Mouse (Mus musculus): ENCODE measurements around the gene Glis1. TPM values are rescaled to one million over a fixed set of nuclear protein-coding genes. Genes with fewer than 3 reads are reported as not detected.

Glis1 gene
- polyA plus RNA-seq, 1 experiment from 2014 or later: 0.20 TPM

- H3K4me2 ChIP-seq (replicated peaks; ENCODE audit: low read depth, low read length): no peak overlapping the region
- H3K4me1 ChIP-seq (ENCODE audit: control insufficient read depth, insufficient read depth, low read length): no peaks in the 10 kb centered on the region; the same call in 1 of the 2 replicates
- WGBS: 58% methylated on average over 3 of the region's 3 CpGs
- H3K9ac ChIP-seq (replicated peaks; ENCODE audit: low read depth, low read length): no peak overlapping the region
- H3K27me3 ChIP-seq (ENCODE audit: control insufficient read depth, insufficient read depth, low read length): no peaks in the 10 kb centered on the region
- no peaks in the 10 kb centered on the region for H3K9me3 ChIP-seq (ENCODE audit: control insufficient read depth, low read depth, low read length)
- ATAC-seq (ENCODE audit: insufficient number of reproducible peaks, insufficient read depth, low FRiP score, low read depth): 0 out of 2 replicates have a peak, but pooled peaks have one; percentile 26
- H3K4me3 ChIP-seq (ENCODE audit: low read depth, low read length): no peak overlapping the region
- no peak overlapping the region for H3K27ac ChIP-seq (ENCODE audit: low read length)
- H3K36me3 ChIP-seq (ENCODE audit: control insufficient read depth, insufficient read depth, low read length): no peaks in the 10 kb centered on the region
Measured at GRCm38 (mm10) chr4:107637670-107638069, 203.3 kb downstream of the Glis1 start.

- Histone ChIP-seq H3K4me3 (ENCODE audit: low read depth, low read length) (no peak overlapping the region), H3K9ac (replicated peaks; ENCODE audit: low read depth, low read length) (no peak overlapping the region), H3K4me2 (replicated peaks; ENCODE audit: low read depth, low read length) (no peak overlapping the region), H3K27me3 (ENCODE audit: control insufficient read depth, insufficient read depth, low read length) (no peaks in the 10 kb centered on the region), H3K36me3 (ENCODE audit: control insufficient read depth, insufficient read depth, low read length) (no peaks in the 10 kb centered on the region), H3K9me3 (ENCODE audit: control insufficient read depth, low read depth, low read length) (no peaks in the 10 kb centered on the region), H3K27ac (ENCODE audit: low read length) (no peak overlapping the region), H3K4me1 (ENCODE audit: control insufficient read depth, insufficient read depth, low read length) (no peaks in the 10 kb centered on the region; the same call in 1 of the 2 replicates)
- whole genome bisulfite sequencing: 81% methylated on average over 10 of the region's 10 CpGs
- ATAC-seq (ENCODE audit: insufficient number of reproducible peaks, insufficient read depth, low FRiP score, low read depth): no peak
Measured at GRCm38 (mm10) chr4:107638303-107638702, 203.9 kb downstream of the Glis1 start.

DNA sequence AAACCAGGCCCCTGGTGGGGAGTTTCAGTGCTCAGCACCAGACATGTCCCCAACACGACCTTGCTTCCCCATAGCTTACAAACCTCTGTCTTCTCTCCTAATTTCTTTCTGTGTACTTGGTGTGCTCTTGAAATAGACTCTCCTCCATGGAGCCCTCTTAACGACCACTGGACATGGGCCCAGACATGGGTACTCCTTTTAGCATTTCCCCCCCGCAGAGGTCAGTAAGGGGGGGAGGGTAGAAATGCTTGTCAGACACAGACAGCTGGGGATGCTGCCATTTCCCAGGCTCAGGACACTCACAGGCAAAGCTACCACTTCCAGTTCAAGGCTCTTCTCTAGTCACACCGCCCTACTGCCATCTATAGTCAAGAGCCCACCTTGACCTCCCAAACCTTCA is 207.2 kb downstream of the Glis1 start:
- Histone ChIP-seq H3K36me3 (ENCODE audit: control insufficient read depth, insufficient read depth, low read length) (no peaks in the 10 kb centered on the region), H3K27ac (ENCODE audit: low read length) (no peak overlapping the region), H3K9ac (replicated peaks; ENCODE audit: low read depth, low read length) (no peak overlapping the region), H3K4me3 (ENCODE audit: low read depth, low read length) (no peak overlapping the region), H3K4me1 (ENCODE audit: control insufficient read depth, insufficient read depth, low read length) (no peaks in the 10 kb centered on the region; the same call in 1 of the 2 replicates), H3K27me3 (ENCODE audit: control insufficient read depth, insufficient read depth, low read length) (no peaks in the 10 kb centered on the region), H3K9me3 (ENCODE audit: control insufficient read depth, low read depth, low read length) (no peaks in the 10 kb centered on the region), H3K4me2 (replicated peaks; ENCODE audit: low read depth, low read length) (no peak overlapping the region)
- ATAC-seq (ENCODE audit: insufficient number of reproducible peaks, insufficient read depth, low FRiP score, low read depth): no peak
- WGBS: 68% methylated on average over 4 of the region's 4 CpGs

- H3K27me3 ChIP-seq (ENCODE audit: control insufficient read depth, insufficient read depth, low read length): no peaks in the 10 kb centered on the region
- no peak overlapping the region for H3K4me2 ChIP-seq (replicated peaks; ENCODE audit: low read depth, low read length)
- H3K9me3 ChIP-seq (ENCODE audit: control insufficient read depth, low read depth, low read length): no peaks in the 10 kb centered on the region
- no peak for ATAC-seq (ENCODE audit: insufficient number of reproducible peaks, insufficient read depth, low FRiP score, low read depth)
- 0 out of 2 replicates have a peak, but pooled peaks cover 3% of the 10 kb centered on the region for H3K4me1 ChIP-seq (ENCODE audit: control insufficient read depth, insufficient read depth, low read length)
- WGBS: 74% methylated on average over 5 of the region's 5 CpGs
- H3K36me3 ChIP-seq (ENCODE audit: control insufficient read depth, insufficient read depth, low read length): no peaks in the 10 kb centered on the region
- no peak overlapping the region for H3K4me3 ChIP-seq (ENCODE audit: low read depth, low read length)
- no peak overlapping the region for H3K9ac ChIP-seq (replicated peaks; ENCODE audit: low read depth, low read length)
- H3K27ac ChIP-seq (ENCODE audit: low read length): no peak overlapping the region
Measured at GRCm38 (mm10) chr4:107648959-107649485, 214.6 kb downstream of the Glis1 start.

GRCm38 (mm10) chr4:107651021-107651496 is 216.7 kb downstream of the Glis1 start:
- Histone ChIP-seq H3K36me3 (ENCODE audit: control insufficient read depth, insufficient read depth, low read length) (no peaks in the 10 kb centered on the region), H3K4me1 (ENCODE audit: control insufficient read depth, insufficient read depth, low read length) (0 out of 2 replicates have a peak, but pooled peaks cover 3% of the 10 kb centered on the region), H3K4me2 (replicated peaks; ENCODE audit: low read depth, low read length) (no peak overlapping the region), H3K4me3 (ENCODE audit: low read depth, low read length) (no peak overlapping the region), H3K27ac (ENCODE audit: low read length) (no peak overlapping the region), H3K9ac (replicated peaks; ENCODE audit: low read depth, low read length) (no peak overlapping the region), H3K27me3 (ENCODE audit: control insufficient read depth, insufficient read depth, low read length) (no peaks in the 10 kb centered on the region), H3K9me3 (ENCODE audit: control insufficient read depth, low read depth, low read length) (no peaks in the 10 kb centered on the region)
- 24% methylated on average over 12 of the region's 12 CpGs for WGBS
- 0 out of 2 replicates have a peak, but pooled peaks have one; percentile 35 for ATAC-seq (ENCODE audit: insufficient number of reproducible peaks, insufficient read depth, low FRiP score, low read depth)

DNA sequence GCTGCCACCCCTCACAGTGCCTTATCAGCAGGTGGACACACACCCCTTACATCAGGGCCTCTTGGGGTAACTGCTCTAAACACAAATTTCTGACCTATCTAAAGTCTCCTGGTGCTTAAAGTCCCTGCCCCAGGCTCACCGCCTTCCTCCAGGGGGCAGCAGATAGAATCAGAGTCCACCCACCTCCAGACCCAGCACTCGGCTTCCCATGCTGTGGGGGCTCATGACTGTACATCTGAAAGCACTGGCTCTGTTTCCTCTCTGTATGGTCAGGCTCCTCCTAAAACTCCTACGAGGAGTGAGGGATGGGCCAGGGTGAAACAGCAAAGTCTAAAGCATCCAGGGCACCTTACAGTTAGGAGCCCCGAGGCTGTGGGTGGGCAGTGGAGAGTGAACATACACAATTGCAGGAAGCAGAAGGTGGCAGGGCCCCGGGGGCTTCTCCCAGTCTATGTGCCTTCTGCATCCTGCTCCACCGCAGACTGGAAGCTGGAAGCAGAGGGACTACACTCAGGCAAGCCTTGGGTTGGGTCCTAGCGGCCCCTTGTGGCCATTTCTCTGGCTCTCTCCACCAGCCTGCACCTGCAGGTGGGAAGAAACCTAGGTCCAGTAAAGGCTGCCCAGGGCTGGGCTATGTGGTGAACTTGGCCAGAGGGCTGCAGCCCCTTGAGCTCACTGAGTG is 218.3 kb downstream of the Glis1 start:
- Histone ChIP-seq H3K9me3 (ENCODE audit: control insufficient read depth, low read depth, low read length) (no peaks in the 10 kb centered on the region), H3K4me2 (replicated peaks; ENCODE audit: low read depth, low read length) (peak overlapping the region; percentile 3; the same call in 1 of the 2 replicates), H3K4me3 (ENCODE audit: low read depth, low read length) (no peak overlapping the region), H3K27me3 (ENCODE audit: control insufficient read depth, insufficient read depth, low read length) (no peaks in the 10 kb centered on the region), H3K4me1 (ENCODE audit: control insufficient read depth, insufficient read depth, low read length) (0 out of 2 replicates have a peak, but pooled peaks cover 3% of the 10 kb centered on the region), H3K27ac (ENCODE audit: low read length) (no peak overlapping the region), H3K9ac (replicated peaks; ENCODE audit: low read depth, low read length) (no peak overlapping the region), H3K36me3 (ENCODE audit: control insufficient read depth, insufficient read depth, low read length) (no peaks in the 10 kb centered on the region)
- peak; percentile 70 for ATAC-seq (ENCODE audit: insufficient number of reproducible peaks, insufficient read depth, low FRiP score, low read depth)
- WGBS: 11% methylated on average over 7 of the region's 7 CpGs

DNA sequence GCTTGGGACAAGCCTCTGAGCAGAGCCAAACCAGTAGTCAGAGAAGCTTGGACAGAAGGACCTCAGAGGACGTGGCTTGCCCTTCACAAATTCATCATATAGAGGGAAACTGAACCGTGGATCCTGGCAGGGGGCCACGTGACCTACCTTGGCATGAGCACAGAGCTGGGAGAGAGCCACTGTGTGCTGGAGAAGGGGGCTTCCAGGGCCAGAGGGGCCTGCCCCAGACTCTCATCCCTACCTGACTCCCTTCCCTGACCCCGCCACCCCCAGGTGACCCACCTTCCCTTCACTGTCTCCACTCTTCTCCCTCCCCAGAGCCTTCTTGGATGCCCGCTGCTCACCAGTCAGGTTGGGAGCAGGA is 218.9 kb downstream of the Glis1 start:
- 66% methylated on average over 5 of the region's 5 CpGs for WGBS
- Histone ChIP-seq H3K4me1 (ENCODE audit: control insufficient read depth, insufficient read depth, low read length) (0 out of 2 replicates have a peak, but pooled peaks cover 3% of the 10 kb centered on the region), H3K36me3 (ENCODE audit: control insufficient read depth, insufficient read depth, low read length) (no peaks in the 10 kb centered on the region), H3K9me3 (ENCODE audit: control insufficient read depth, low read depth, low read length) (no peaks in the 10 kb centered on the region), H3K9ac (replicated peaks; ENCODE audit: low read depth, low read length) (no peak overlapping the region), H3K27ac (ENCODE audit: low read length) (no peak overlapping the region), H3K27me3 (ENCODE audit: control insufficient read depth, insufficient read depth, low read length) (no peaks in the 10 kb centered on the region), H3K4me2 (replicated peaks; ENCODE audit: low read depth, low read length) (no peak overlapping the region), H3K4me3 (ENCODE audit: low read depth, low read length) (no peak overlapping the region)
- ATAC-seq (ENCODE audit: insufficient number of reproducible peaks, insufficient read depth, low FRiP score, low read depth): peak; percentile 33; the same call in 1 of the 2 replicates

DNA sequence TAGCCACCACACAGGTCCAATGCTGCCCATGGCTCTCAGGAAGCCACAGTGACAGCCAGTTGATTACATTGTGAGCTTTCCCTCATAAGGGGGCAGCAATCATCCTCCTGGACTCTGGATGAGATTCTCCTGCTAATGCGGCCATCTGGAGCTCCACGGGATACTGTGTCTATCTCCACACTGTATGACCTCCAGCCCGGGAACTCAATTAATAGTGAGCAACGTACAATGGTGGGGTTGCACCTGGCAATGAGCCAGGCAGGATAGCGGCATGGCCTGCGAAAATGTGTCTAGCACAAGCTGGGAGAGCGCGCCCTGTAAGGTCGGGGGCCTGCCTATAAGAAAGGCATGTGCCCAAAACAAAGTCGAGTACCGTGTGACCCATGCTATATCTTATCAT is 226.3 kb downstream of the Glis1 start:
- H3K9ac ChIP-seq (replicated peaks; ENCODE audit: low read depth, low read length): no peak overlapping the region
- no peak overlapping the region for H3K4me3 ChIP-seq (ENCODE audit: low read depth, low read length)
- no peaks in the 10 kb centered on the region for H3K4me1 ChIP-seq (ENCODE audit: control insufficient read depth, insufficient read depth, low read length)
- ATAC-seq (ENCODE audit: insufficient number of reproducible peaks, insufficient read depth, low FRiP score, low read depth): no peak
- H3K27ac ChIP-seq (ENCODE audit: low read length): no peak overlapping the region
- H3K36me3 ChIP-seq (ENCODE audit: control insufficient read depth, insufficient read depth, low read length): no peaks in the 10 kb centered on the region
- no peaks in the 10 kb centered on the region for H3K9me3 ChIP-seq (ENCODE audit: control insufficient read depth, low read depth, low read length)
- no peaks in the 10 kb centered on the region for H3K27me3 ChIP-seq (ENCODE audit: control insufficient read depth, insufficient read depth, low read length)
- no peak overlapping the region for H3K4me2 ChIP-seq (replicated peaks; ENCODE audit: low read depth, low read length)
- WGBS: 84% methylated on average over 11 of the region's 11 CpGs

Measured in stomach, embryonic 14.5 days (tissue).